Mouse (Mus musculus): ENCODE results near the gene Dusp18. TPM values are rescaled to one million over a fixed set of nuclear protein-coding genes. Genes with fewer than 3 reads are reported as not detected.
"Not testable (repeated sequence)": the region's sequence is repeated elsewhere in the genome, so short reads cannot be mapped to it uniquely, and the experiment has no call there.

The Dusp18 gene
- polyA plus RNA-seq, 1 experiment from 2014 or later, result 13.6 TPM

DNA sequence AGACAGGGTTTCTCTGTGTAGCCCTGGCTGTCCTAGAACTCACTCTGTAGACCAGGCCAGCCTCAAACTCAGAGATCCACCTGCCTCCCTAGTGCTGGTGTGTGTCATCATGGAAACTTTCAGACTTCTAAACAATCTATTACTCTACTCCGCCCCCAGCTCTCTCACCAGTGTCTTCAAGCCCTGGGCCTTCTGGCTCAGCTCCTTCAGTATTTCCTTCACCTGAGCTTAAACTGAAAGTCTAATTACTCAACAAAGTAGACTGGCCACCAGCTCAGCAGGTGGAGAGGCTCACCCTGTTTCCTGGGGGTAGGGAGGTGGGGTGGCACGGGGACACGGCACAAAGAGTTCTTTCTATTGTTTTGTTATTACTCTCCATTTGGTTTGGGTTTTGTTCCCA lies 7.5 kb downstream of the Dusp18 start:
- Histone ChIP-seq H3K4me1 (peaks cover 10% of the 10 kb centered on the region; the same call in 1 of the 2 replicates), H3K27ac (no peak overlapping the region), H3K9me3 (no peaks in the 10 kb centered on the region), H3K36me3 (peaks cover 26% of the 10 kb centered on the region), H3K27me3 (ENCODE audit: insufficient read depth, poor library complexity, severe bottlenecking) (0 out of 2 replicates have a peak, but pooled peaks cover 3% of the 10 kb centered on the region), H3K4me3 (no peak overlapping the region)
- WGBS, result 85% methylated on average over 3 of the region's 3 CpGs
- DNase-seq (ENCODE audit: low spot score), result no peak

GRCm38 (mm10) chr11:3903046-3903445 lies 8.0 kb downstream of the Dusp18 start:
- WGBS, result 86% methylated on average over 5 of the region's 5 CpGs
- Histone ChIP-seq H3K27ac (no peak overlapping the region), H3K27me3 (ENCODE audit: insufficient read depth, poor library complexity, severe bottlenecking) (peaks cover 7% of the 10 kb centered on the region; the same call in 1 of the 2 replicates), H3K4me3 (no peak overlapping the region), H3K4me1 (peaks cover 10% of the 10 kb centered on the region; the same call in 1 of the 2 replicates), H3K9me3 (no peaks in the 10 kb centered on the region), H3K36me3 (peaks cover 23% of the 10 kb centered on the region)
- no peak for DNase-seq (ENCODE audit: low spot score)

DNA sequence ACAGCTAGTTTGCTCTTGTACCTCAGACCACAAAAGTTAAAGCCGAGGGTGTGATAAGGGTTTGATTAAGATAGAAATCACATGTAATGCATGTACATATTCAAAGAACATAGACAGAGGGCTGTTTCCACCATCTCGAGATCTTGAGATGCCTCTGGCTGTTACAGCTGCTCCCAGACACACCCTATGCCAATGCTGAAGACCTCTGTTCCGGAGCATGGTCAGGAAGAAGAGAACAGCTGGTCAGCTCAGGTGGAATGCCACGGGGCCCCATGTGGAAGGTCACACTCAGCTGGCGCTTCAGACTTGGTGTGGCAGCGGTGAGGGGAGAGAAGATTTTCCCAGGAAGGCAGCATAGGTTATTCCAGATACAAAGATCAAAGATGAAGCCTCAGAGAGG lies 9.6 kb downstream of the Dusp18 start:
- H3K4me3 ChIP-seq, result no peak overlapping the region
- WGBS, result 77% methylated on average over 6 of the region's 6 CpGs
- H3K27ac ChIP-seq, result no peak overlapping the region
- peaks cover 9% of the 10 kb centered on the region; the same call in 1 of the 2 replicates for H3K36me3 ChIP-seq
- peaks cover 10% of the 10 kb centered on the region; the same call in 1 of the 2 replicates for H3K4me1 ChIP-seq
- no peak for DNase-seq (ENCODE audit: low spot score)
- H3K9me3 ChIP-seq, result no peaks in the 10 kb centered on the region
- peaks cover 7% of the 10 kb centered on the region; the same call in 1 of the 2 replicates for H3K27me3 ChIP-seq (ENCODE audit: insufficient read depth, poor library complexity, severe bottlenecking)

- WGBS, result 58% methylated on average over 1 of the region's 1 CpGs
- Histone ChIP-seq H3K4me3 (no peak overlapping the region), H3K36me3 (peaks cover 9% of the 10 kb centered on the region; the same call in 1 of the 2 replicates), H3K9me3 (no peaks in the 10 kb centered on the region), H3K27me3 (ENCODE audit: insufficient read depth, poor library complexity, severe bottlenecking) (peaks cover 7% of the 10 kb centered on the region; the same call in 1 of the 2 replicates), H3K27ac (no peak overlapping the region), H3K4me1 (peaks cover 9% of the 10 kb centered on the region)
- no peak for DNase-seq (ENCODE audit: low spot score)
Observed at GRCm38 (mm10) chr11:3905446-3905845, 10.4 kb downstream of the Dusp18 start.

GRCm38 (mm10) chr11:3909236-3909635 lies 14.2 kb downstream of the Dusp18 start:
- Histone ChIP-seq H3K4me1 (peaks cover 36% of the 10 kb centered on the region), H3K27me3 (ENCODE audit: insufficient read depth, poor library complexity, severe bottlenecking) (peaks cover 24% of the 10 kb centered on the region), H3K27ac (no peak overlapping the region), H3K9me3 (no peaks in the 10 kb centered on the region), H3K36me3 (peaks cover 9% of the 10 kb centered on the region; the same call in 1 of the 2 replicates), H3K4me3 (no peak overlapping the region)
- 78% methylated on average over 4 of the region's 4 CpGs for WGBS
- DNase-seq (ENCODE audit: low spot score), result no peak

GRCm38 (mm10) chr11:3910513-3911310 lies 15.7 kb downstream of the Dusp18 start:
- H3K36me3 ChIP-seq, result peaks cover 9% of the 10 kb centered on the region; the same call in 1 of the 2 replicates
- peaks cover 41% of the 10 kb centered on the region for H3K4me1 ChIP-seq
- no peak for DNase-seq (ENCODE audit: low spot score)
- WGBS, result 52% methylated on average over 5 of the region's 5 CpGs
- peaks cover 24% of the 10 kb centered on the region for H3K27me3 ChIP-seq (ENCODE audit: insufficient read depth, poor library complexity, severe bottlenecking)
- H3K9me3 ChIP-seq, result no peaks in the 10 kb centered on the region
- H3K4me3 ChIP-seq, result peak overlapping the region; percentile 37; the same call in 1 of the 2 replicates
- peak overlapping the region; percentile 59; the same call in 1 of the 2 replicates for H3K27ac ChIP-seq

GRCm38 (mm10) chr11:3911440-3911839 lies 16.4 kb downstream of the Dusp18 start:
- 0 out of 2 replicates have a peak overlapping the region, but pooled peaks have one; percentile 37 for H3K4me3 ChIP-seq
- peaks cover 47% of the 10 kb centered on the region for H3K4me1 ChIP-seq

GRCm38 (mm10) chr11:3912100-3912874 lies 17.2 kb downstream of the Dusp18 start:
- Histone ChIP-seq H3K4me1 (peaks cover 47% of the 10 kb centered on the region), H3K4me3 (peak overlapping the region; percentile 73), H3K9me3 (no peaks in the 10 kb centered on the region), H3K27me3 (ENCODE audit: insufficient read depth, poor library complexity, severe bottlenecking) (peaks cover 24% of the 10 kb centered on the region), H3K36me3 (peaks cover 7% of the 10 kb centered on the region), H3K27ac (peak overlapping the region; percentile 83)
- WGBS, result 24% methylated on average over 19 of the region's 19 CpGs
- DNase-seq (ENCODE audit: low spot score), result no peak

More at GRCm38 (mm10) chr11:3911440-3911839, 16.4 kb downstream of the Dusp18 start:
- H3K27ac ChIP-seq; DNase-seq (ENCODE audit: low spot score); H3K36me3 ChIP-seq; H3K9me3 ChIP-seq: not testable (repeated sequence)
- WGBS, result 83% methylated on average over 6 of the region's 6 CpGs
- H3K27me3 ChIP-seq (ENCODE audit: insufficient read depth, poor library complexity, severe bottlenecking), result peaks cover 24% of the 10 kb centered on the region

DNA sequence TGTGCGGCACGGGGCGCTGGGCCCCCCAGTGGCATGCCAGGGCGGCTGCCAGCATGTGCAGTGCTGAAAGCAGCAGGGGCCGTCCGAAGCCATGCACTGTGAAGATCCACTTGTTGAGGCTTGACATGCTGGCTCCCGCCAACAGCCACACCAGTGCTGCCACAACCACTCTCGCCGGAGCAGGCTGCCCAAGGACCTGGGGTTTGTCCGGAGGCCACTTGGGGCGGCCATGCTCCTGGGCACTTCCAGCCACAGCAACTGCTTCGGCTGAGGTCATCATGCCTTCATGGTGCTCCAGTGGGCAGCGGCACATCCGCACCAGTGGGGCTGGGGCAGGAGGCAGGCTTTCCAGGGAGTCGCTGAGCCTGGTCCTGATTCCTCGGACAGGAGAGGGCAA lies 17.8 kb downstream of the Dusp18 start:
- 3% methylated on average over 16 of the region's 16 CpGs for WGBS
- Histone ChIP-seq H3K4me3 (peak overlapping the region; percentile 73), H3K9me3 (no peaks in the 10 kb centered on the region), H3K27me3 (ENCODE audit: insufficient read depth, poor library complexity, severe bottlenecking) (peaks cover 18% of the 10 kb centered on the region), H3K36me3 (peaks cover 8% of the 10 kb centered on the region), H3K27ac (peak overlapping the region; percentile 83), H3K4me1 (peaks cover 47% of the 10 kb centered on the region)
- no peak for DNase-seq (ENCODE audit: low spot score)

- DNase-seq (ENCODE audit: low spot score), result peak; percentile 96
- peaks cover 47% of the 10 kb centered on the region for H3K4me1 ChIP-seq
- under 1% methylated on average over 65 of the region's 65 CpGs for WGBS
- peak overlapping the region; percentile 73 for H3K4me3 ChIP-seq
- H3K27me3 ChIP-seq (ENCODE audit: insufficient read depth, poor library complexity, severe bottlenecking), result peaks cover 17% of the 10 kb centered on the region
- H3K9me3 ChIP-seq, result no peaks in the 10 kb centered on the region
- peak overlapping the region; percentile 83 for H3K27ac ChIP-seq
- H3K36me3 ChIP-seq, result peaks cover 8% of the 10 kb centered on the region
Observed at GRCm38 (mm10) chr11:3913316-3914108, 18.5 kb downstream of the Dusp18 start.

DNA sequence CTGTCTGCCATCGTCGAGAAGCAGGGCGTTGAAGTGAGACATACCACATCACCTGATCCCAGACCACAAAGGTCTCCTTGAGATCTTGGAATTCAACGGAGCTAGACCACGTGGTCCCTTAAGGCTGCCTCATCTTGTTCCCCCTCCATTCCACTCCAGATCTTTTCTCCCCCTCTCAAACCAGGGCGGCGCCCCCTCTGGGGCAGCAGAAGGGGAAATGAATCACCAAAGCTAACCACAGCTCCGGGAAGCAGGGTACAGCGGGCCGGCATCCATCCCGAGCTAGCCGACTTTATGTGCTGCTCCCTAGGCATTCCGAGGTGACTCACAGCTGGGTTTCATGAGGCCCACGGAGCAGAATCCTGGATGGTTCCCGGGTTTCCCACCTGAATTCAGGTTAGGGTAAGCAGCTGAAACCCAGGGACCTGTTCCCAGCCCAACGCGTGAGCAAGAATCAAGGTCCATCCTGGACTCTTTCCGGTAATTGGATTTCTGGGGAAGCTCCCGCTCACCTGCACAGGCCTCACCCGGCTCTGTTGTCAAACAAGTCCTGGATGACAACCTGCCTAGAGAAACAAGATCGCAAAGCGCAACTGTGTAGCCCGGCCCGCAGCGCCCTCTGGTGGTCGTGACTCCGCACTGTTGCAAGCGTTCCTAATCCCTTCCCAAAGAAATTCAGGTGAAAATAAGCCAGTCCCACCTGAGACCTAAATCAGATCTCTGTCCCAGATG lies 19.2 kb downstream of the Dusp18 start, which contains the start of gene Slc35e4:
Slc35e4 (minus strand) TSS at position 556 of the 732 bp plus-strand sequence.
- Histone ChIP-seq H3K9me3 (no peaks in the 10 kb centered on the region), H3K4me1 (peaks cover 47% of the 10 kb centered on the region), H3K4me3 (peak within 1 kb of the TSS; percentile 73), H3K27ac (peak within 1 kb of the TSS; percentile 83), H3K27me3 (ENCODE audit: insufficient read depth, poor library complexity, severe bottlenecking) (peaks cover 17% of the 10 kb centered on the region), H3K36me3 (peaks cover 11% of the 10 kb centered on the region)
- WGBS, result under 1% methylated on average over 28 of the region's 28 CpGs
- DNase-seq (ENCODE audit: low spot score), result peak; percentile 93

All from heart, embryonic 10.5 days (tissue).